Mouse (Mus musculus) megakaryocyte, embryonic 14.5 days (primary cell): ENCODE data around the gene Snx20.

Experiments
- FLI1 ChIP-seq: IDR thresholded peaks from 2 replicates; pipeline ENCODE4 v1.6.1; 2012; ENCODE audit warnings: low read length, inconsistent platforms, mixed read lengths
- GATA1 ChIP-seq: IDR thresholded peaks from 3 replicates; pipeline ENCODE4 v1.6.1; 2012; ENCODE audit warnings: mixed read lengths, low read length, inconsistent platforms, borderline replicate concordance

DNA sequence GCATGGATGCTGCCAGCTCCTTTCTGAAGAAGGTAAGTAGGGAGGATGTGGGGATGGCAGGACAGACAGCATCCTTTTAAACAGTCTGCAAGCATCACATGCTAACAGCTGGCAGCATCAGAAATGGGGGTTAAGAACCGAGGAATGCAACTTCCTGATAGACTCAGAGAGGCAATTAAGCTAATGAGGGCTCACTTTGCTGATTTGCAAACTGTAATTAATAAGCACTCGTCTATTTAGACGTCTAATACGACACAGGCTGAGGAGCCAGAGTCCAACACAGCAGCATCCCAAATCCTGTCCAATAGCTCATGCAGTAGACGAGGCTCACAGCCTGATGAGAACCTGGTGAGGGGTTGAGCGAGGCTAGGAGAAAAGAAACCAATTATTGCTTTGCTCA is 25.7 kb downstream of the Snx20 start:
- TF ChIP-seq GATA1 = no peak
- no peak for TF ChIP-seq FLI1
